Mouse (Mus musculus) intestine, embryonic 15.5 days (tissue): Measurements from ENCODE around the gene Klrg1. TPM values are rescaled to one million over a fixed set of nuclear protein-coding genes. Genes with fewer than 3 reads are reported as not detected.

Experiments used
- ATAC-seq: fragments of 200-750 bp; cut with Nextera tagmentation; 2 replicates; pipeline ENCODE4 v1.8.0; 2017; ENCODE audit warnings: moderate TSS enrichment, moderate library complexity
- H3K27ac ChIP-seq: fragments of 300-500 bp; sonication (generic); 2 replicates; pipeline ENCODE4 v1.5.1; 2015; ENCODE audit warnings: mild to moderate bottlenecking, inconsistent platforms
- H3K27me3 ChIP-seq: fragments of 300-500 bp; sonication (generic); replicated peaks from 2 replicates; pipeline ENCODE4 v1.6.1; 2015; ENCODE audit warnings: inconsistent platforms
- H3K36me3 ChIP-seq: fragments of 300-500 bp; sonication (generic); 2 replicates; pipeline ENCODE4 v1.6.1; 2015; ENCODE audit warnings: inconsistent platforms
- H3K4me1 ChIP-seq: fragments of 300-500 bp; sonication (generic); replicated peaks from 2 replicates; pipeline ENCODE4 v1.6.1; 2015; ENCODE audit warnings: inconsistent platforms
- H3K4me2 ChIP-seq: fragments of 300-500 bp; sonication (generic); replicated peaks from 2 replicates; pipeline ENCODE4 v1.6.1; 2015; ENCODE audit warnings: mild to moderate bottlenecking, inconsistent platforms
- H3K4me3 ChIP-seq: fragments of 300-500 bp; sonication (generic); replicated peaks from 2 replicates; pipeline ENCODE4 v1.5.1; 2015; ENCODE audit warnings: inconsistent platforms
- H3K9ac ChIP-seq: fragments of 300-500 bp; sonication (generic); 2 replicates; pipeline ENCODE4 v1.6.1; 2015; ENCODE audit warnings: inconsistent platforms
- H3K9me3 ChIP-seq: fragments of 300-500 bp; sonication (generic); 2 replicates; pipeline ENCODE4 v1.6.1; 2016; ENCODE audit warnings: inconsistent platforms
- WGBS: fragments of 180-500 bp; shearing (Covaris S2); methylation state at CpG from one replicate; pipeline ENCODE4 v1.1.7; 2015; 5-methylcytosine and 5-hydroxymethylcytosine counted together
- polyA plus RNA-seq: library from polyadenylated mRNA; unstranded; fragments of >200 nt; fragmentation: Nextera tagmentation; extraction: Ambion mirVana; gene quantifications from 2 replicates; pipeline ENCODE4 v1.2.1, GENCODE M21; 2015

The Klrg1 gene
- polyA plus RNA-seq, 1 experiment from 2014 or later, result not detected

DNA sequence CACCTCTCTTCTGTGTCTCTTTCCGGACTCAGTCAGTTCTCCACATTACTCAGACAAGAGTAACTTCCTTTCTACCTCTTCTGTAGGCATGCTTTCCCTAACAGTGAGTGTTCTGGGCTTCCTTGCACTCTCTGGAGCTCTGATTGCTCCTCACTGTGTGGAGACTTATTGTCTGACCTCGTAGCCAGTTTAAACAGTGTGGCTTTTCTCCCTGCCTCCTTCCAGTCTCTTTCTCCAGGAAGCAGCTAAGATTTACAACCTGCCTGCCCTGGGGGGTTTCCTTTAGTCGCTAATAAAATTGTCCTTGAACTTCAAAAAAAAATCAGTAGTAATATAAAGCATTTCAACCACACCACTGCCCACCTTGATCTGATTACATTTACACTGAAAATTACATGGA lies 7.6 kb upstream of the Klrg1 start:
- Histone ChIP-seq H3K36me3 (no peaks in the 10 kb centered on the region), H3K27me3 (no peaks in the 10 kb centered on the region), H3K9ac (no peak overlapping the region), H3K4me3 (no peak overlapping the region), H3K27ac (no peak overlapping the region), H3K4me1 (no peaks in the 10 kb centered on the region), H3K9me3 (no peaks in the 10 kb centered on the region), H3K4me2 (no peak overlapping the region)
- ATAC-seq, result no peak
- WGBS, result 13% methylated on average over 3 of the region's 3 CpGs

DNA sequence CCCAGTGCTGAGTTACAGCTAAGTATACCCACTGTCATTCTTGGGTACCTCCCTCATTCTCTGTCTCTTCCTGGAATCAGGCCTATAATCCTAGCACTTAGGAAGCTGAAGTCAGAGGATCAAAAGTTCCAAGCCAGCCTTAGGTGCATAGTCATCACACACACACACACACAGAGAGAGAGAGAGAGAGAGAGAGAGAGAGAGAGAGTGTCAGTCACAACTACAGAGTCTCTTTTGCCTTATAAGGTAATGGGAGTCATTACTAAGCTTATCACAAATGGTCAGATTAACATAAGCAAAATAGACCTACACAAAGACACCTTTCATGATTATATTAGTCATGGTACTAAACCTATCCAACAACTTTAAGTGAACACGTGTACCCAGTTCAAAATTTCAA lies 6.6 kb upstream of the Klrg1 start:
- H3K4me2 ChIP-seq, result no peak overlapping the region
- WGBS, result 81% methylated on average over 1 of the region's 1 CpGs
- H3K36me3 ChIP-seq, result no peaks in the 10 kb centered on the region
- ATAC-seq, result no peak
- H3K27me3 ChIP-seq, result no peaks in the 10 kb centered on the region
- no peaks in the 10 kb centered on the region for H3K9me3 ChIP-seq
- no peaks in the 10 kb centered on the region for H3K4me1 ChIP-seq
- no peak overlapping the region for H3K9ac ChIP-seq
- H3K27ac ChIP-seq, result no peak overlapping the region
- H3K4me3 ChIP-seq, result no peak overlapping the region

DNA sequence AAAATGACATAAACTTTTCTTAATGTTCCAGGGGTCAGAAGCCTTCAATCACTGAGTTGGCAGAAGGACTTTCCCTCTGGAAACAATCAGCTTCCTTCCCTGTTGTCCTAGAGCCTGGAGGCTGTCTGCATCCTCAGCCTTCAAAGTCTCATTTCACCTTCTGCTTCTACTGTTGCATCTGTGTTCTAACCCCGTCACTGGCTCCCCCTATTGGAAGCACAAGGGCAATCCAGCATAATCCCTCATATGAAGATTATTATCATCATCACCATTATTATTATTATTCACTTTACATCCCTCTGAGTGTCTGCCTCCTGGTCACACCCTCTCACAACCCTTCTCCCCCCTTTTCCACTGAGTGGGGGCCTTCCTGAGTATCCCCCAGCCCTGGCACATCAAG lies 5.6 kb upstream of the Klrg1 start:
- H3K9ac ChIP-seq, result no peak overlapping the region
- no peak overlapping the region for H3K4me3 ChIP-seq
- H3K27me3 ChIP-seq, result no peaks in the 10 kb centered on the region
- H3K36me3 ChIP-seq, result no peaks in the 10 kb centered on the region
- ATAC-seq, result no peak
- no peak overlapping the region for H3K27ac ChIP-seq
- no peaks in the 10 kb centered on the region for H3K9me3 ChIP-seq
- H3K4me2 ChIP-seq, result no peak overlapping the region
- no peaks in the 10 kb centered on the region for H3K4me1 ChIP-seq
- WGBS, result 52% methylated on average over 1 of the region's 1 CpGs

GRCm38 (mm10) chr6:122284823-122285222 lies 2.1 kb upstream of the Klrg1 start:
- ATAC-seq, result no peak
- H3K4me2 ChIP-seq, result no peak overlapping the region
- no peak overlapping the region for H3K27ac ChIP-seq
- H3K27me3 ChIP-seq, result no peaks in the 10 kb centered on the region
- H3K9ac ChIP-seq, result no peak overlapping the region
- H3K4me1 ChIP-seq, result no peaks in the 10 kb centered on the region
- H3K9me3 ChIP-seq, result no peaks in the 10 kb centered on the region
- WGBS, result 47% methylated on average over 1 of the region's 1 CpGs
- no peak overlapping the region for H3K4me3 ChIP-seq
- no peaks in the 10 kb centered on the region for H3K36me3 ChIP-seq

DNA sequence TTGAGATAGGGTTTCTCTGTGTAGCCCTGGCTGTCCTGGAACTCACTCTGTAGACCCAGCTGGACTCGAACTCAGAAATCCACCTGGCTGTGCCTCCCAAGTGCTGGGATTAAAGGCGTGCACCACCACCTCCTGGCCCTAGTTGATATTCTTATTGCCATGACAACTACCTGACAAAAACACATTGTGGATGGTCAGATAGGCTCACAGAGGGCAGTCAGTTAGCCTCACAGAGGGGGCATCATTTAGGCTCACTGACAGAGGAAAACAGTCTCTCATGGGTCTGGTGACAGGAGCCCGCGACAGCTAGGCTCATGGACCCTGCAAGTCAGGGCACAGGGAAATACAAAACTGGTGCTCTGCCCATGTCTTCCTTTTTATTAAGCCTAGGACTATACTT lies 1.6 kb upstream of the Klrg1 start:
- Histone ChIP-seq H3K36me3 (no peaks in the 10 kb centered on the region), H3K27ac (no peak overlapping the region), H3K9me3 (no peaks in the 10 kb centered on the region), H3K4me2 (no peak overlapping the region), H3K27me3 (no peaks in the 10 kb centered on the region), H3K4me3 (no peak overlapping the region), H3K9ac (no peak overlapping the region), H3K4me1 (no peaks in the 10 kb centered on the region)
- ATAC-seq, result no peak
- 84% methylated on average over 4 of the region's 4 CpGs for WGBS

- Histone ChIP-seq H3K9ac (no peak overlapping the region), H3K36me3 (no peaks in the 10 kb centered on the region), H3K27me3 (no peaks in the 10 kb centered on the region), H3K27ac (no peak overlapping the region), H3K4me1 (no peaks in the 10 kb centered on the region), H3K4me3 (no peak overlapping the region), H3K9me3 (no peaks in the 10 kb centered on the region), H3K4me2 (no peak overlapping the region)
- 72% methylated on average over 2 of the region's 2 CpGs for WGBS
- ATAC-seq, result no peak
Observed at GRCm38 (mm10) chr6:122283429-122283828, 747 bp upstream of the Klrg1 start.

DNA sequence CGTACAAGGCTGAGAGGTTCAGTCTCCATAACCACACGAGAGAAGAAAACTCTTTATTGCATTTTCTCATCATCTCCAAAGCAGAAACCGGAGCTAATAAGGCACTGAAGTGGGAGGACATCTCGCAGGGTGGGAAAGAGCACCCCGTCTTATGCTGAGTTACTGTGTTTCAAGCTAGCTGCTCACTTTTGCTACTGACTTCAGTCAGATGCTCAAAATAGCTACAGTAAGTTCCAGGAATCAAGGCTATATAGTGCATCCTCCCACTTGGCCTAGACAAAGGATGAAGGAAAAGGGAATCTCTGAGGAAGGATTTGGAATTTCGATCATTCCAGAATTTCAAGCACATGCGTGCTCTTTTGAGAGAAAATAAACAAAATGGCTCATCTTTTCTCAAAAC lies 6.1 kb downstream of the Klrg1 start:
- Histone ChIP-seq H3K9me3 (no peaks in the 10 kb centered on the region), H3K36me3 (no peaks in the 10 kb centered on the region), H3K4me1 (no peaks in the 10 kb centered on the region), H3K4me3 (no peak overlapping the region), H3K9ac (no peak overlapping the region), H3K27ac (no peak overlapping the region), H3K4me2 (no peak overlapping the region), H3K27me3 (no peaks in the 10 kb centered on the region)
- 81% methylated on average over 7 of the region's 7 CpGs for WGBS
- no peak for ATAC-seq

DNA sequence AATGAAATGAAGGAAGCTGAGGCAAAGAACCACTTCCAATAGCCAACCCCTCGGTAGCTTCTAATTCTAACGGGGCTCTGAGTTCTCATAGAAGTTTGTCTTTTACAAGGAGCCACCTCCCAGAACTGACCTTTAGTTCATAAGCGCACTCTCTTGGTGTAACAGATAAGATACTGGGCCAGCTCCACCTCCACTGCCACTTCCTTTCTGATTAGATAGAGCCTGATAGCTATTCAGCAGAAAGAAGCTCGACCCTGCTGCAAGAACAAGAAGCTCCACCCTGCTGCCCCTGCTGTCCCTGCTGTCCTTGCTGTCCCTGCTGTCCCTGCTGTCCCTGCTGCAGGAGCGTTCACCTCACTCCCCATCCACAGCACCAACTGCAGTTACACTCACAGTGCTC lies 8.1 kb downstream of the Klrg1 start:
- Histone ChIP-seq H3K4me2 (no peak overlapping the region), H3K27ac (no peak overlapping the region), H3K36me3 (no peaks in the 10 kb centered on the region), H3K9me3 (no peaks in the 10 kb centered on the region), H3K4me1 (no peaks in the 10 kb centered on the region), H3K9ac (no peak overlapping the region), H3K4me3 (no peak overlapping the region), H3K27me3 (no peaks in the 10 kb centered on the region)
- 35% methylated on average over 5 of the region's 5 CpGs for WGBS
- ATAC-seq, result no peak

DNA sequence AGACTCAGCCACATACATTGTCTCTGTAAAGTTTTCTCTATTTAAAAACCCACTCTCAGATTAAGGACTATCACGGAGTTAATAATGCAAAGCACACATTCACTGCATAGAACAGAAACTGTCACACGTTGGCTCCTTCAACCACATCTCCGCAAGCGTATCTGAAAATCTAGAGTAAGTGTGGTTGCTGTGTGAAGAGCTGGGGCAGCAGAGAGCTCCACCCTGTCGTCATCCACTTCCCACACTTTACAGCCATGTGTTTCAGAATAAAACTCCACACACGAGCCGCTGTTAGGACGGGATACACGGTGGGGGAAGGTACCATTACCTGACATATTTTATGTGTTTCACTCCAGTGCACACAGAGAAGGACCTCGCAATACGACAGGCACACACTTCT lies 12.5 kb downstream of the Klrg1 start:
- no peak for ATAC-seq
- no peaks in the 10 kb centered on the region for H3K9me3 ChIP-seq
- no peak overlapping the region for H3K4me2 ChIP-seq
- no peaks in the 10 kb centered on the region for H3K36me3 ChIP-seq
- H3K27ac ChIP-seq, result no peak overlapping the region
- WGBS, result 77% methylated on average over 11 of the region's 11 CpGs
- H3K4me1 ChIP-seq, result no peaks in the 10 kb centered on the region
- H3K27me3 ChIP-seq, result no peaks in the 10 kb centered on the region
- H3K4me3 ChIP-seq, result no peak overlapping the region
- H3K9ac ChIP-seq, result no peak overlapping the region

DNA sequence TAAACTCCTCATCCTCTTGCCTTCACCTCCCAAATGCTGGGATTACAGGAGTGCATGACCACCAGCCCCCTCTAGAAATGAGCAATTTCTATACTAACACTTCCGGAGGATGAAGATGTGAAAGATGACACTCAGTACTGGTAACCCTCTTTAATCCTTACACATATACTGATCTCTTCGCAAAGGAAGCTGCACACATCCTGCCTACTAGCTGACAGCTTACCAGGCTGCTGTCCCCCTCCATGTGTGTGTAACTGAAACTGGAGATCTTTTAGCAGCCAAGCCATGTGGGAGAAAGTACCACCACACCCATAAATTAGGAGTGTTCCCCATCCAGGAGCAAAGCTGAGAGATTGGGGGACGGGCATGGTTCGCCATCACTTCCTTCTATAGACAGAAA lies 13.5 kb downstream of the Klrg1 start:
- 80% methylated on average over 4 of the region's 4 CpGs for WGBS
- no peaks in the 10 kb centered on the region for H3K36me3 ChIP-seq

GRCm38 (mm10) chr6:122268561-122268960 lies 14.1 kb downstream of the Klrg1 start:
- Histone ChIP-seq H3K4me1 (no peaks in the 10 kb centered on the region), H3K9ac (no peak overlapping the region), H3K27ac (no peak overlapping the region), H3K4me2 (no peak overlapping the region), H3K27me3 (no peaks in the 10 kb centered on the region), H3K36me3 (no peaks in the 10 kb centered on the region), H3K4me3 (no peak overlapping the region), H3K9me3 (no peaks in the 10 kb centered on the region)
- 57% methylated on average over 3 of the region's 3 CpGs for WGBS
- no peak for ATAC-seq

More for the DNA sequence above, 13.5 kb downstream of the Klrg1 start:
- Histone ChIP-seq H3K4me1 (no peaks in the 10 kb centered on the region), H3K9me3 (no peaks in the 10 kb centered on the region), H3K9ac (no peak overlapping the region), H3K27ac (no peak overlapping the region), H3K27me3 (no peaks in the 10 kb centered on the region), H3K4me2 (no peak overlapping the region), H3K4me3 (no peak overlapping the region)
- ATAC-seq, result no peak

- H3K27ac ChIP-seq, result no peak overlapping the region
- H3K9ac ChIP-seq, result no peak overlapping the region
- WGBS, result 94% methylated on average over 8 of the region's 8 CpGs
- H3K4me2 ChIP-seq, result no peak overlapping the region
- H3K9me3 ChIP-seq, result no peaks in the 10 kb centered on the region
- no peak overlapping the region for H3K4me3 ChIP-seq
- H3K4me1 ChIP-seq, result no peaks in the 10 kb centered on the region
- H3K36me3 ChIP-seq, result no peaks in the 10 kb centered on the region
- no peak for ATAC-seq
- H3K27me3 ChIP-seq, result 0 out of 2 replicates have a peak, but pooled peaks cover 2% of the 10 kb centered on the region
Observed at GRCm38 (mm10) chr6:122262543-122262942, 20.1 kb downstream of the Klrg1 start.

DNA sequence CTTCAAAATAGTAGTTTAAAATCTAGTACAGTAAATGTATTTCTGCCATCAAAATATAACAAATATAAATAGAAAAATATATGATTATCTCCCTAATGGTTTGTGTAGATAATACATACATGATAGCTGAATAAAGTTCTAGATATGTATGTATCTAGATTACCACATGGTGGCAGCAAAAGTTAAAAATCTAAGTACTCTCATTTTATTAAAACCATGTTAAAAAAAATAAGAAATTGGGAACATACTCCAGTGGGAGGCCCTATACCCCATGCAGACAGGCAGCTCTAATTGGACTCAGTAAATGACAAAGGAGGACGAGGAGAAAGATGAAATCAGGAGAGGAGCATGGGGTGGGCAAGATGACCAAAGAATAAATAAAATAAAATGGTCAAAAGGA lies 30.5 kb downstream of the Klrg1 start:
- Histone ChIP-seq H3K9me3 (no peaks in the 10 kb centered on the region), H3K27me3 (no peaks in the 10 kb centered on the region), H3K4me3 (no peak overlapping the region), H3K36me3 (no peaks in the 10 kb centered on the region), H3K4me2 (no peak overlapping the region), H3K4me1 (no peaks in the 10 kb centered on the region), H3K27ac (no peak overlapping the region), H3K9ac (no peak overlapping the region)
- ATAC-seq, result no peak
- 48% methylated on average over 1 of the region's 1 CpGs for WGBS

GRCm38 (mm10) chr6:122250033-122250432 lies 32.6 kb downstream of the Klrg1 start:
- no peaks in the 10 kb centered on the region for H3K27me3 ChIP-seq
- 74% methylated on average over 4 of the region's 4 CpGs for WGBS
- ATAC-seq, result no peak
- H3K4me2 ChIP-seq, result no peak overlapping the region
- no peaks in the 10 kb centered on the region for H3K36me3 ChIP-seq
- H3K27ac ChIP-seq, result no peak overlapping the region
- H3K9ac ChIP-seq, result no peak overlapping the region
- H3K4me3 ChIP-seq, result no peak overlapping the region
- H3K9me3 ChIP-seq, result no peaks in the 10 kb centered on the region
- no peaks in the 10 kb centered on the region for H3K4me1 ChIP-seq
